Mouse (Mus musculus): ENCODE measurements at regions not wholly inside any gene's neighbourhood (a gene's known extent, or its start where the extent isn't known, plus 50 kb on each side); places are given as distances from the start of the nearest gene placed in this dataset.
"Not testable (repeated sequence)": the region's sequence is repeated elsewhere in the genome, so short reads cannot be mapped to it uniquely, and the experiment has no call there.

GRCm38 (mm10) chr4:8462414-8462813, 223.6 kb upstream of the Car8 start:
- DNase-seq: not testable (repeated sequence)

- DNase-seq: no peak
These were observed 215.5 kb upstream of the Car8 start for GRCm38 (mm10) chr4:8454346-8454745.

- DNase-seq: peak; percentile 70
These were observed 193.6 kb upstream of the Car8 start for GRCm38 (mm10) chr4:8432393-8432792.

GRCm38 (mm10) chr4:8431032-8431332, 192.1 kb upstream of the Car8 start:
- DNase-seq: no peak

- no peak for DNase-seq
These were observed 191.6 kb upstream of the Car8 start for GRCm38 (mm10) chr4:8430269-8431031.

GRCm38 (mm10) chr4:8429771-8430170, 190.9 kb upstream of the Car8 start:
- no peak for DNase-seq

GRCm38 (mm10) chr4:8428629-8429523, 190.0 kb upstream of the Car8 start:
- DNase-seq: no peak

- DNase-seq: no peak
These were observed 189.0 kb upstream of the Car8 start for GRCm38 (mm10) chr4:8427812-8428211.

GRCm38 (mm10) chr4:8423392-8424045, 184.7 kb upstream of the Car8 start:
- no peak for DNase-seq

- no peak for DNase-seq
These were observed 182.4 kb upstream of the Car8 start for GRCm38 (mm10) chr4:8421285-8421684.

GRCm38 (mm10) chr4:8418374-8419031, 179.7 kb upstream of the Car8 start:
- DNase-seq: no peak

GRCm38 (mm10) chr4:8417821-8418220, 179.0 kb upstream of the Car8 start:
- DNase-seq: no peak

- no peak for DNase-seq
These were observed 174.5 kb upstream of the Car8 start for GRCm38 (mm10) chr4:8413307-8413706.

GRCm38 (mm10) chr4:8400069-8400468, 161.2 kb upstream of the Car8 start:
- no peak for DNase-seq

GRCm38 (mm10) chr4:8399430-8399829, 160.6 kb upstream of the Car8 start:
- DNase-seq: no peak

- DNase-seq: peak; percentile 30
These were observed 160.1 kb upstream of the Car8 start for GRCm38 (mm10) chr4:8398969-8399368.

- DNase-seq: no peak
These were observed 144.3 kb upstream of the Car8 start for GRCm38 (mm10) chr4:8383162-8383561.

- no peak for DNase-seq
These were observed 143.2 kb upstream of the Car8 start for GRCm38 (mm10) chr4:8382125-8382417.

- DNase-seq: no peak
These were observed 142.7 kb upstream of the Car8 start for GRCm38 (mm10) chr4:8381408-8382124.

- DNase-seq: peak; percentile 76
These were observed 142.0 kb upstream of the Car8 start for GRCm38 (mm10) chr4:8380711-8381338.

- DNase-seq: no peak
These were observed 136.1 kb upstream of the Car8 start for GRCm38 (mm10) chr4:8374737-8375489.

Data from kidney, postnatal 10 days (tissue).